Mouse (Mus musculus) testis, adult 10 weeks (tissue): ENCODE data around the gene Trp53i13. TPM values are rescaled to one million over a fixed set of nuclear protein-coding genes. Genes with fewer than 3 reads are reported as not detected.

Source experiments
- polyA plus RNA-seq: library from polyadenylated mRNA; stranded (reverse); fragments of 350-450 nt; fragmentation: Illumina TruSeq; extraction: RNeasy Lipid Tissue Mini Kit (QIAGEN cat#74804); gene quantifications from one replicate; pipeline ENCODE4 v1.2.3, GENCODE M21; 2014; ENCODE audit warnings: low read depth, low replicate concordance

Gene Trp53i13
- polyA plus RNA-seq = not detected

GRCm38 (mm10) chr11:77515637-77516552 is at the start of gene Trp53i13:
Trp53i13 (minus strand) TSS chr11:77515980.

GRCm38 (mm10) chr11:77519043-77519442 is 3.3 kb upstream of the Trp53i13 start, which contains the start of gene Gm10392:
Gm10392 (minus strand) TSS chr11:77519198.

GRCm38 (mm10) chr11:77514832-77515636 is 746 bp downstream of the Trp53i13 start, which contains the start of gene Abhd15:
Abhd15 (plus strand) TSS chr11:77515121.

GRCm38 (mm10) chr11:77493512-77494343 is 22.1 kb downstream of the Trp53i13 start, which contains the start of gene Git1:
Git1 (plus strand) TSS chr11:77493562.

GRCm38 (mm10) chr11:77489591-77490235 is 26.1 kb downstream of the Trp53i13 start, which contains the start of gene Ankrd13b:
Ankrd13b (minus strand) TSS chr11:77489678.

GRCm38 (mm10) chr11:77462283-77463100 is 53.3 kb downstream of the Trp53i13 start, which contains the start of gene Coro6:
Coro6 (plus strand) TSS chr11:77462411.

Other genes starting within 250 kb of the Trp53i13 start
- gene Coro6, start 53.6 kb downstream of the Trp53i13 start, polyA plus RNA-seq = 0.15 TPM
- gene Ankrd13b, start 26.3 kb downstream of the Trp53i13 start, polyA plus RNA-seq = not detected
- gene Git1, start 22.4 kb downstream of the Trp53i13 start, polyA plus RNA-seq = 9.9 TPM
- 0.07 TPM for gene Abhd15, start 859 bp downstream of the Trp53i13 start, polyA plus RNA-seq
- not detected for gene Gm10392, start 3.2 kb upstream of the Trp53i13 start, polyA plus RNA-seq
- gene Taok1, start 91.8 kb upstream of the Trp53i13 start, polyA plus RNA-seq = 43.1 TPM
- gene Nufip2, start 170.2 kb upstream of the Trp53i13 start, polyA plus RNA-seq = 115 TPM
- gene Cryba1, start 209.3 kb upstream of the Trp53i13 start, polyA plus RNA-seq = not detected
- gene Myo18a, start 247.3 kb upstream of the Trp53i13 start, polyA plus RNA-seq = 1.5 TPM